Comparison of ENCODE assay signal across 10 mouse cellular contexts in the genomic region with DNA sequence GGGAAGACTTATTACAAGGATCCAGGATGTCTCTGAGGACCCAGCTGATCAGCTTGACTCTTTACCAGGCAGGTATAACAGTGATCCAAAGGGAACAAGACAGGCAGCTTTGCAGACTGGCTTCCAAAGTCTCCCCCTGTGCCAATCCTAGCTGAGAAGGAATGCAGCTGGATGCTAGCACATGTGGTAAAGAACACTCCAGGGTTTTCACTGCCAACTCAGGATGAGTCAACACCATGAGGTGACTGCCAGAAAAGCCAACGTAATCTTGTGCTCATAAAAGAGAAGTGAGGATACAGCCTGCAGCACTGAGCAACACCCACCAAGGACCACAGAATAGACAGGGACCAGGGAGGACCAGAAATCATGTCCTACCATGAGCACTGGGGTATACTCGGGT.
DNase-seq lines count a peak whose midpoint lies in the region; ATAC-seq lines count a peak whose summit lies in the region.
"Had no signal": no experiment of that assay in that cellular context is flagged by ENCODE, and none has a peak within 500 bp of the region (broad histone marks: within the 10 kb centered on the region; RNA-seq: fewer than 3 reads in every experiment).

No protein-coding gene starts in this region.

- H3K27ac ChIP-seq in heart, embryonic 14.5 days (replicated peaks in 1 of 2; ENCODE audit: control insufficient read depth in 1 of 2, insufficient read depth in 1 of 2, low read depth in 2 of 2, low read length in 2 of 2): no peak overlapping the region
- no peak overlapping the region for H3K27ac ChIP-seq in hindbrain, embryonic 10.5 days
- H3K27ac ChIP-seq: limb, embryonic 13.5 days had no signal

- H3K4me1 ChIP-seq in heart, embryonic 14.5 days (ENCODE audit: control insufficient read depth in 2 of 2, insufficient read depth in 2 of 2, low read length in 2 of 2): no peaks in the 10 kb centered on the region
- H3K4me1 ChIP-seq in hindbrain, embryonic 10.5 days (replicated peaks): no peaks in the 10 kb centered on the region
- H3K4me1 ChIP-seq: limb, embryonic 13.5 days had no signal

- H3K27me3 ChIP-seq in heart, embryonic 14.5 days (ENCODE audit: control insufficient read depth, insufficient read depth, low read length): no peaks in the 10 kb centered on the region
- H3K27me3 ChIP-seq in hindbrain, embryonic 10.5 days (ENCODE audit: insufficient read depth, poor library complexity, severe bottlenecking): no peaks in the 10 kb centered on the region
- H3K27me3 ChIP-seq: limb, embryonic 13.5 days had no signal

- peak; percentile 19 to 25 for DNase-seq in layer of hippocampus, adult 8-10 months (ENCODE audit: low spot score in 2 of 2)
- no peak for DNase-seq in layer of hippocampus, postnatal 10 days (ENCODE audit: low spot score in 2 of 2)
- peak; percentile 72 for DNase-seq in adrenal gland, adult 2 months
- DNase-seq in lung, postnatal 25 days (ENCODE audit: low spot score): peak; percentile 55
- no peak for DNase-seq in hindbrain, embryonic 10.5 days (ENCODE audit: low spot score)
- DNase-seq in T-cell, adult 2 months (ENCODE audit: low spot score): no peak
- DNase-seq in cerebellum, adult 18-20 months: no peak

- H3K9me3 ChIP-seq in heart, embryonic 14.5 days (ENCODE audit: control insufficient read depth, low read length): no peaks in the 10 kb centered on the region
- no peaks in the 10 kb centered on the region for H3K9me3 ChIP-seq in hindbrain, embryonic 10.5 days
- H3K9me3 ChIP-seq: limb, embryonic 13.5 days had no signal

- no peak overlapping the region for H3K4me2 ChIP-seq in heart, embryonic 14.5 days (ENCODE audit: low read length)
- H3K4me2 ChIP-seq: limb, embryonic 13.5 days had no signal

- H3K36me3 ChIP-seq in heart, embryonic 14.5 days (ENCODE audit: control insufficient read depth, insufficient read depth, low read length): no peaks in the 10 kb centered on the region
- no peaks in the 10 kb centered on the region for H3K36me3 ChIP-seq in hindbrain, embryonic 10.5 days
- H3K36me3 ChIP-seq: limb, embryonic 13.5 days had no signal

- WGBS in heart, embryonic 14.5 days: 51% methylated on average over 2 of the region's 2 CpGs
- 77% methylated on average over 2 of the region's 2 CpGs for WGBS in hindbrain, embryonic 10.5 days

- ATAC-seq in heart, embryonic 14.5 days (ENCODE audit: insufficient number of reproducible peaks, insufficient read depth, low FRiP score, low read depth): peak; percentile 50; the same call in 1 of the 2 replicates
- ATAC-seq: hindbrain, embryonic 16.5 days had no signal

- H3K9ac ChIP-seq in heart, embryonic 14.5 days (ENCODE audit: low read length): no peak overlapping the region
- H3K9ac ChIP-seq: limb, embryonic 13.5 days had no signal

- H3K4me3 ChIP-seq in heart, embryonic 14.5 days (ENCODE audit: control insufficient read depth in 1 of 2, insufficient read depth in 1 of 2, low read depth in 1 of 2, low read length in 2 of 2): no peak overlapping the region
- no peak overlapping the region for H3K4me3 ChIP-seq in hindbrain, embryonic 10.5 days
- H3K4me3 ChIP-seq: limb, embryonic 13.5 days had no signal

Comparison
In these comparisons a context has a peak if more than half of its experiments do, and no peak if none do; other contexts are left out.
1. DNase-seq: peak in layer of hippocampus, adult 8-10 months (2 of 2), adrenal gland, adult 2 months (single experiment) and lung, postnatal 25 days (single experiment); none in layer of hippocampus, postnatal 10 days (0 of 2), hindbrain, embryonic 10.5 days (single experiment), T-cell, adult 2 months (single experiment) and cerebellum, adult 18-20 months (0 of 2).